Mouse (Mus musculus) intestine, postnatal 0 days (tissue): ENCODE results near the gene Cd3d. TPM values are rescaled to one million over a fixed set of nuclear protein-coding genes. Genes with fewer than 3 reads are reported as not detected.

Experiments used
- ATAC-seq: fragments of 200-750 bp; cut with Nextera tagmentation; 2 replicates; pipeline ENCODE4 v1.8.0; 2017; ENCODE audit warnings: mild to moderate bottlenecking, moderate TSS enrichment, moderate library complexity
- H3K27ac ChIP-seq: fragments of 300-500 bp; sonication (generic); 2 replicates; pipeline ENCODE4 v1.5.1; 2014; ENCODE audit warnings: mild to moderate bottlenecking, low read depth, low read length, moderate library complexity
- H3K27me3 ChIP-seq: fragments of 300-500 bp; sonication (generic); replicated peaks from 2 replicates; pipeline ENCODE4 v1.6.1; 2014; ENCODE audit warnings: low read length, mixed read lengths; ENCODE audit not compliant: control insufficient read depth, insufficient read depth
- H3K36me3 ChIP-seq: fragments of 300-500 bp; sonication (generic); 2 replicates; pipeline ENCODE4 v1.6.1; 2014; ENCODE audit warnings: mild to moderate bottlenecking, moderate library complexity; ENCODE audit not compliant: control insufficient read depth, insufficient read depth
- H3K4me1 ChIP-seq: fragments of 300-500 bp; sonication (generic); replicated peaks from 2 replicates; pipeline ENCODE4 v1.6.1; 2014; ENCODE audit warnings: antibody characterized with exemption, low read length, mixed read lengths; ENCODE audit not compliant: control insufficient read depth, insufficient read depth
- H3K4me2 ChIP-seq: fragments of 300-500 bp; sonication (generic); replicated peaks from 2 replicates; pipeline ENCODE4 v1.6.1; 2014; ENCODE audit warnings: low read depth, mild to moderate bottlenecking, moderate library complexity
- H3K4me3 ChIP-seq: fragments of 300-500 bp; sonication (generic); 2 replicates; pipeline ENCODE4 v1.5.1; 2014; ENCODE audit warnings: low read depth, low read length
- H3K9ac ChIP-seq: fragments of 300-500 bp; sonication (generic); 2 replicates; pipeline ENCODE4 v1.6.1; 2014; ENCODE audit warnings: mild to moderate bottlenecking, low read depth, low read length
- H3K9me3 ChIP-seq: fragments of 300-500 bp; sonication (generic); 2 replicates; pipeline ENCODE4 v1.6.1; 2016; ENCODE audit warnings: mixed run types; ENCODE audit not compliant: control insufficient read depth
- CTCF ChIP-seq: sonication (generic); IDR thresholded peaks from 2 replicates; pipeline ENCODE4 v1.5.1; 2016; ENCODE audit warnings: low read depth, mild to moderate bottlenecking, control low read depth, antibody characterized with exemption, moderate library complexity
- WGBS: fragments of 180-500 bp; shearing (Covaris S2); extraction: QIAGEN DNeasy Blood & Tissue Kit; methylation state at CpG from one replicate; pipeline ENCODE4 v1.1.7; 2014; 5-methylcytosine and 5-hydroxymethylcytosine counted together
- polyA plus RNA-seq: library from polyadenylated mRNA; unstranded; fragments of >200 nt; fragmentation: Nextera tagmentation; extraction: Ambion mirVana; gene quantifications from 2 replicates; pipeline ENCODE4 v1.2.1, GENCODE M21; 2015

The Cd3d gene
- polyA plus RNA-seq, 1 experiment from 2014 or later: 0.51 TPM

GRCm38 (mm10) chr9:45009180-45010078 is 27.8 kb downstream of the Cd3d start, which contains the start of gene Cd3e:
Cd3e (minus strand) TSS chr9:45009627.
- H3K9ac ChIP-seq: no peak within 1 kb of the TSS
- no peak within 1 kb of the TSS for H3K4me2 ChIP-seq
- TF ChIP-seq CTCF: no peak
- 87% methylated on average over 19 of the region's 19 CpGs for WGBS
- no peaks in the 10 kb centered on the region for H3K9me3 ChIP-seq
- H3K4me3 ChIP-seq: no peak within 1 kb of the TSS
- H3K4me1 ChIP-seq: no peaks in the 10 kb centered on the region
- H3K36me3 ChIP-seq: no peaks in the 10 kb centered on the region
- H3K27ac ChIP-seq: no peak within 1 kb of the TSS
- ATAC-seq: no peak
- H3K27me3 ChIP-seq: no peaks in the 10 kb centered on the region

- no peak for TF ChIP-seq CTCF
- H3K9me3 ChIP-seq: no peaks in the 10 kb centered on the region
- WGBS: 70% methylated on average over 4 of the region's 4 CpGs
- H3K4me1 ChIP-seq: no peaks in the 10 kb centered on the region
- H3K4me3 ChIP-seq: no peak overlapping the region
- H3K27ac ChIP-seq: no peak overlapping the region
- no peak overlapping the region for H3K9ac ChIP-seq
- H3K27me3 ChIP-seq: no peaks in the 10 kb centered on the region
- no peaks in the 10 kb centered on the region for H3K36me3 ChIP-seq
- H3K4me2 ChIP-seq: no peak overlapping the region
- ATAC-seq: no peak
Observed at GRCm38 (mm10) chr9:45010461-45010860, 28.9 kb downstream of the Cd3d start.

GRCm38 (mm10) chr9:45011291-45011690 is 29.7 kb downstream of the Cd3d start:
- 56% methylated on average over 5 of the region's 6 CpGs for WGBS
- Histone ChIP-seq H3K27me3 (no peaks in the 10 kb centered on the region), H3K9ac (no peak overlapping the region), H3K4me3 (no peak overlapping the region), H3K4me1 (no peaks in the 10 kb centered on the region), H3K27ac (no peak overlapping the region), H3K9me3 (no peaks in the 10 kb centered on the region), H3K4me2 (no peak overlapping the region), H3K36me3 (no peaks in the 10 kb centered on the region)
- no peak for TF ChIP-seq CTCF
- no peak for ATAC-seq

DNA sequence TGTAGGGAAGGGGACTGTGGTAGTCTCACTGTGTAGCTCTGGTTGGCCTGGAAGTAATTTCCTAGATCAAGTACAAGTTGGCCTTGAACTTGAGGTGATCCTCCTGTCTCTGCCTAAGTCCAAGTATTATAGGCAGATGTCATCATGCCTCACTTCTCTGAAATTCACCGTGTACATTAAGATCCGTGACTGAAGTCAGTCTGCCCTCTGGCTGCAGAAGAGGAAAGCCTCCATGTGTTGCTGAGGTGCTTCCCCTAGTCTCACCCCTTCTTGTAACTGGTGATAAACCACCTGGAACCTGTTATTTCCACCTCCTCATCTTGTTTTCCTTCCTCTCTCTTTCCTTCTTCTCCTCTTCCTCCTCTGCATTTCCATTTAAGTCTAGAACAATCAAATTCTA is 33.3 kb downstream of the Cd3d start:
- Histone ChIP-seq H3K9me3 (no peaks in the 10 kb centered on the region), H3K4me3 (no peak overlapping the region), H3K36me3 (no peaks in the 10 kb centered on the region), H3K9ac (no peak overlapping the region), H3K4me1 (no peaks in the 10 kb centered on the region), H3K27ac (no peak overlapping the region), H3K4me2 (no peak overlapping the region), H3K27me3 (no peaks in the 10 kb centered on the region)
- ATAC-seq: no peak
- TF ChIP-seq CTCF: peak; percentile 22; the same call in 1 of the 2 replicates
- WGBS: 48% methylated on average over 2 of the region's 2 CpGs

DNA sequence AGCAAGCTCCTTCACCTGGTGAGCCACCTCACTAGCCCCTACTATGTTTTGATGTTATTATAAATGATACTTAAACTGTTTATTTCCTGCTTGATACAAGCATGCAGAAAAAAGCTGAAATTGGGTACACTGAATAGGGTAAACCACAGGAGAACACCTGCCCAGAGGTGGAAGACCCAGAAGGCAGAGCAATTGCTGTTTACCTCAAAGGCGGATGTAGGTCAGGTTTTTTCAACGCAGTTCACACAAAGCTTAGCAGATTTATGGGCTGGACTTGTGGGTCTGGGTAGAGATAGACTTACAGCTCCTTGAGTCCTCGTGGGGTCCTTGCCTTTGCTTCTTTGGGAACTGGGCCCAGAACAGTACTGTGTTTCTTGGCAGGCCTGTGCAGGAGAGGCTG is 34.3 kb downstream of the Cd3d start:
- Histone ChIP-seq H3K4me3 (no peak overlapping the region), H3K9me3 (no peaks in the 10 kb centered on the region), H3K27ac (no peak overlapping the region), H3K9ac (no peak overlapping the region), H3K36me3 (no peaks in the 10 kb centered on the region), H3K27me3 (no peaks in the 10 kb centered on the region), H3K4me2 (no peak overlapping the region), H3K4me1 (no peaks in the 10 kb centered on the region)
- TF ChIP-seq CTCF: no peak
- ATAC-seq: no peak
- 66% methylated on average over 3 of the region's 3 CpGs for WGBS

- 79% methylated on average over 11 of the region's 11 CpGs for WGBS
- no peak for TF ChIP-seq CTCF
Observed at GRCm38 (mm10) chr9:45018031-45018430, 36.4 kb downstream of the Cd3d start.

More at GRCm38 (mm10) chr9:45018031-45018430, 36.4 kb downstream of the Cd3d start:
- no peak for ATAC-seq
- H3K9ac ChIP-seq: no peak overlapping the region
- no peaks in the 10 kb centered on the region for H3K9me3 ChIP-seq
- H3K4me1 ChIP-seq: no peaks in the 10 kb centered on the region
- H3K27ac ChIP-seq: no peak overlapping the region
- no peak overlapping the region for H3K4me3 ChIP-seq
- no peaks in the 10 kb centered on the region for H3K27me3 ChIP-seq
- H3K4me2 ChIP-seq: no peak overlapping the region
- H3K36me3 ChIP-seq: no peaks in the 10 kb centered on the region
